Mouse (Mus musculus) heart, embryonic 15.5 days (tissue): ENCODE measurements around the gene Gm20683. TPM values are rescaled to one million over a fixed set of nuclear protein-coding genes. Genes with fewer than 3 reads are reported as not detected.
"Not testable (repeated sequence)": the region's sequence is repeated elsewhere in the genome, so short reads cannot be mapped to it uniquely, and the experiment has no call there.

Source experiments
- ATAC-seq: fragments of 200-750 bp; cut with Nextera tagmentation; replicated peaks from 2 replicates; pipeline ENCODE4 v1.8.0; 2017; ENCODE audit warnings: low read depth, moderate TSS enrichment; ENCODE audit not compliant: insufficient number of reproducible peaks, insufficient read depth, low FRiP score
- H3K27ac ChIP-seq: fragments of 300-500 bp; sonication (generic); 2 replicates; pipeline ENCODE4 v1.5.1; 2015; ENCODE audit warnings: mild to moderate bottlenecking, inconsistent platforms
- H3K27me3 ChIP-seq: fragments of 300-500 bp; sonication (generic); 2 replicates; pipeline ENCODE4 v1.6.1; 2015; ENCODE audit warnings: inconsistent platforms
- H3K36me3 ChIP-seq: fragments of 300-500 bp; sonication (generic); 2 replicates; pipeline ENCODE4 v1.6.1; 2015; ENCODE audit warnings: mild to moderate bottlenecking, inconsistent platforms
- H3K4me1 ChIP-seq: fragments of 300-500 bp; sonication (generic); replicated peaks from 2 replicates; pipeline ENCODE4 v1.6.1; 2015; ENCODE audit warnings: inconsistent platforms
- H3K4me2 ChIP-seq: fragments of 300-500 bp; sonication (generic); 2 replicates; pipeline ENCODE4 v1.6.1; 2015; ENCODE audit warnings: inconsistent platforms, mild to moderate bottlenecking, moderate library complexity
- H3K4me3 ChIP-seq: fragments of 300-500 bp; sonication (generic); 2 replicates; pipeline ENCODE4 v1.5.1; 2015; ENCODE audit warnings: mild to moderate bottlenecking, inconsistent platforms
- H3K9ac ChIP-seq: fragments of 300-500 bp; sonication (generic); 2 replicates; pipeline ENCODE4 v1.6.1; 2015; ENCODE audit warnings: mild to moderate bottlenecking, inconsistent platforms
- H3K9me3 ChIP-seq: fragments of 300-500 bp; sonication (generic); replicated peaks from 2 replicates; pipeline ENCODE4 v1.6.1; 2016; ENCODE audit warnings: inconsistent platforms
- whole genome bisulfite sequencing: fragments of 180-500 bp; shearing (Covaris S2); methylation state at CpG from one replicate; pipeline ENCODE4 v1.1.7; 2015; ENCODE audit warnings: mixed read lengths; 5-methylcytosine and 5-hydroxymethylcytosine counted together
- polyA plus RNA-seq: library from polyadenylated mRNA; unstranded; fragments of >200 nt; fragmentation: Nextera tagmentation; extraction: Ambion mirVana; gene quantifications from 2 replicates; pipeline ENCODE4 v1.2.1, GENCODE M21; 2015

The Gm20683 gene
- polyA plus RNA-seq, 1 experiment from 2014 or later, result 1.7 TPM

GRCm38 (mm10) chr17:25823452-25823851, 18.1 kb downstream of the Gm20683 start, which contains the start of gene Wdr24:
Wdr24 (plus strand) TSS chr17:25823627.
- H3K9ac ChIP-seq, result peak within 1 kb of the TSS; percentile 63
- H3K27ac ChIP-seq, result peak within 1 kb of the TSS; percentile 8; the same call in 1 of the 2 replicates
- peaks cover 24% of the 10 kb centered on the region for H3K4me1 ChIP-seq
- no peaks in the 10 kb centered on the region for H3K9me3 ChIP-seq
- H3K4me2 ChIP-seq, result peak within 1 kb of the TSS; percentile 87
- peak within 1 kb of the TSS; percentile 61 for H3K4me3 ChIP-seq
- ATAC-seq, result peak; percentile 58; the same call in 1 of the 2 replicates
- under 1% methylated on average over 18 of the region's 18 CpGs for WGBS
- H3K36me3 ChIP-seq, result peaks cover 5% of the 10 kb centered on the region; the same call in 1 of the 2 replicates
- peaks cover 41% of the 10 kb centered on the region for H3K27me3 ChIP-seq

DNA sequence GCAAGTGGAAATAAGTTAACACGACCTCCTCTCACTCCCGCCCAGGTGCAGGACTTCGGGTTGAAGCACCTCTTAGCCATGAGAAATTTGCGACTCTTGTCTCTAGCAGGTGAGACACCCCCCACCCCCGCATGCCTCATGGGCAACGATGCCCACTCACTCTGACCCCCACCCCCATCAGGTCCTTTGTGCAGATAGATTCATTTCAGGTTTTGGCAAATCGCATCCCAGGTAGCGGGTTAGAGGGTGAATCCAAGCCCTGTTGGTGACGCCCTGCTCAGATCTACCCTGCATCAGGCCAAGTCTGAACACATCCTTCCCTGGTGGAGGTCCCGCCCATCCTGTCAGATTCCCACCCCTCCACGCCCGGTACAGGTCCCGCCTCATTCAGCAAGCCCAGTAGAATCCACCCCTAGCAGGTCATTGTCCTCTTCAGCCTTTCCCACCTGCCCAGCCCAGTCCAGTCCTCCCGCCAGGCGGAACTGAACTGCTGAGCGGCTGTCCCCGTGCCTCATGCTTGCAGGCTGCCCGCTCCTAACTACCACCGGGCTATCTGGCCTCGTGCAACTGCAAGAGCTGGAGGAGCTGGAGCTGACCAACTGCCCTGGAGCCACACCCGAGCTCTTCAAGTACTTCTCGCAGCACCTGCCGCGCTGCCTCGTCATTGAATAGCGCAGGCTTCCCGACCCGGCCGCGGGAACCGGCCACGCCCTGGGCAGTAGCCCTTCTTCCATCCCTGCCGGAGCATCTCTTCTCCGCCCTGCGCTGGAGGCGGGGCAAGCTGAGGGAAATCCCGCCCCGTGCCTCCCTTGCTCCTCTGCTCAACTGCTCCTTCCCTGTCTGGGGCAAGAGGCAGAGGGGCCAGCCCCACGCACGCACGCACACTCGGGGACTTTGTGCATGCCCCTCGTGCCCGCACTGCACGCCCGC, 22.4 kb downstream of the Gm20683 start:
- peaks cover 81% of the 10 kb centered on the region for H3K27me3 ChIP-seq

DNA sequence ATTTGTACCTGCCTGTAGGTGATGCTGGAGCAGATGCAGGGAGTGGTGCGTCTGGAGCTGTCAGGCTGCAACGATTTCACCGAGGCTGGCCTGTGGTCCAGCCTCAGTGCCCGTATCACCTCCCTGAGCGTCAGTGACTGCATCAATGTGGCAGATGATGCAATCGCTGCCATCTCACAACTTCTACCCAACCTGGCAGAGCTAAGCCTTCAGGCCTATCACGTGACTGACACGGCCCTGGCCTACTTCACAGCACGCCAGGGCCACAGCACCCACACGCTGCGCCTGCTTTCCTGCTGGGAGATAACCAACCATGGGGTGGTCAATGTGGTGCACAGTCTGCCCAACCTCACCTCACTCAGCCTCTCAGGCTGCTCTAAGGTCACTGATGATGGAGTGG, 23.9 kb downstream of the Gm20683 start:
- Histone ChIP-seq H3K36me3 (no peaks in the 10 kb centered on the region), H3K9ac (no peak overlapping the region), H3K4me2 (no peak overlapping the region), H3K4me1 (peaks cover 4% of the 10 kb centered on the region), H3K4me3 (no peak overlapping the region), H3K27ac (no peak overlapping the region), H3K9me3 (no peaks in the 10 kb centered on the region), H3K27me3 (peaks cover 92% of the 10 kb centered on the region)
- 73% methylated on average over 11 of the region's 11 CpGs for WGBS
- no peak for ATAC-seq

More for the DNA sequence above, 22.4 kb downstream of the Gm20683 start:
- no peak for ATAC-seq
- H3K4me1 ChIP-seq, result peaks cover 5% of the 10 kb centered on the region
- no peaks in the 10 kb centered on the region for H3K36me3 ChIP-seq
- peak overlapping the region; percentile 4; the same call in 1 of the 2 replicates for H3K4me3 ChIP-seq
- H3K27ac ChIP-seq, result no peak overlapping the region
- 8% methylated on average over 46 of the region's 46 CpGs for WGBS
- H3K9ac ChIP-seq, result no peak overlapping the region
- H3K9me3 ChIP-seq, result no peaks in the 10 kb centered on the region
- H3K4me2 ChIP-seq, result peak overlapping the region; percentile 5

DNA sequence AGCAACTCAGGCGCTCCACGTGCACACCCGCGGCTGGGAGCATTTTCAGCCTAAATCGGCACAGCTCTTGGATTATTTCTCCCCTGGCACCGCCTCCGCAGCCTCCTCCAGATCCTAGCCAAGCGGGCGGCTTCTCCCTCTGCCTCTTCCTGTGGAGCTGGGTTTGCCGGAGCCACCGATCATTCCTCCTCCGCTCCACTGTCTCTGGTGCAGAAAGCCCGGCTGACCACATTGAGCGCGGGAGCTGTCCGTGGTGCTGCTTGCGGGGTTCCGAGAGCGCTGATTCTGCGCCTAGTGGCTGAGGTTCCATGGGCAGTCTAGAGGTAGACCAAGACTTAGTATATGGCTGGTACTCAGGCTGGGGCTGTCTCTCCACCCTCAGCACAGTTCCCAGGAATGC, 28.1 kb downstream of the Gm20683 start:
- Histone ChIP-seq H3K4me3 (no peak overlapping the region), H3K27me3 (peaks cover 93% of the 10 kb centered on the region), H3K27ac (no peak overlapping the region), H3K9me3 (no peaks in the 10 kb centered on the region), H3K4me1 (peaks cover 17% of the 10 kb centered on the region), H3K4me2 (no peak overlapping the region), H3K36me3 (no peaks in the 10 kb centered on the region), H3K9ac (no peak overlapping the region)
- ATAC-seq, result 0 out of 2 replicates have a peak, but pooled peaks have one; percentile 30
- 2% methylated on average over 20 of the region's 20 CpGs for WGBS

DNA sequence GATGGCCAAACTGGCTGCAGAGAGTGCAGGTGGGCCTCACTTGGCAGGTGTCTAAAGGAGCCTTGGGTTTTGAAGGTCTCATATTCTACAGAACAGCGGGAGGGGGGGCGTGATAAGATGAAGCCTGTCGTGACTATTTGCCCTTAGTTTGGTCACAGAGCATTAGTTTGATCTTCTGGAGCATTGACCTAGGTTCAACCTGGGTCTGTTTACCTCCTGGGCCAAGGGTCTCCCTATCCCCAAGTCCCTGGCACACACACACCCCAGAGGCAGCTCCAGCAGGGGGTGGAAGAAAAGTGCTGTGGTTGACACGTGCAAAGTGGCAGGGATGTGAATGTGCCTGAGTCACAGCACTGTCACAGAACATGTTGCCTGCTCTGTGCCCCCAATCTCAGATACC, 30.7 kb downstream of the Gm20683 start:
- 76% methylated on average over 4 of the region's 4 CpGs for WGBS
- Histone ChIP-seq H3K36me3 (no peaks in the 10 kb centered on the region), H3K27me3 (peaks cover 74% of the 10 kb centered on the region), H3K4me2 (no peak overlapping the region), H3K27ac (no peak overlapping the region), H3K4me3 (no peak overlapping the region), H3K4me1 (peaks cover 22% of the 10 kb centered on the region), H3K9me3 (no peaks in the 10 kb centered on the region), H3K9ac (no peak overlapping the region)
- ATAC-seq, result no peak

- H3K9ac ChIP-seq, result peak overlapping the region; percentile 40
- WGBS, result 9% methylated on average over 24 of the region's 25 CpGs
- ATAC-seq, result no peak
- no peaks in the 10 kb centered on the region for H3K36me3 ChIP-seq
- peaks cover 67% of the 10 kb centered on the region for H3K27me3 ChIP-seq
- H3K27ac ChIP-seq, result no peak overlapping the region
- H3K4me1 ChIP-seq, result peaks cover 22% of the 10 kb centered on the region
- H3K9me3 ChIP-seq, result no peaks in the 10 kb centered on the region
- H3K4me3 ChIP-seq, result peak overlapping the region; percentile 62
- peak overlapping the region; percentile 96 for H3K4me2 ChIP-seq
These were observed 31.8 kb downstream of the Gm20683 start for GRCm38 (mm10) chr17:25809606-25810340.

GRCm38 (mm10) chr17:25808789-25809605, 32.6 kb downstream of the Gm20683 start, which contains the start of gene Fbxl16:
Fbxl16 (plus strand) TSS chr17:25809085.
- Histone ChIP-seq H3K9ac (peak within 1 kb of the TSS; percentile 40), H3K4me3 (peak within 1 kb of the TSS; percentile 62), H3K4me2 (peak within 1 kb of the TSS; percentile 96), H3K27me3 (peaks cover 64% of the 10 kb centered on the region), H3K27ac (no peak within 1 kb of the TSS), H3K4me1 (peaks cover 22% of the 10 kb centered on the region), H3K9me3 (no peaks in the 10 kb centered on the region), H3K36me3 (no peaks in the 10 kb centered on the region)
- WGBS, result under 1% methylated on average over 90 of the region's 100 CpGs
- peak; percentile 77 for ATAC-seq

DNA sequence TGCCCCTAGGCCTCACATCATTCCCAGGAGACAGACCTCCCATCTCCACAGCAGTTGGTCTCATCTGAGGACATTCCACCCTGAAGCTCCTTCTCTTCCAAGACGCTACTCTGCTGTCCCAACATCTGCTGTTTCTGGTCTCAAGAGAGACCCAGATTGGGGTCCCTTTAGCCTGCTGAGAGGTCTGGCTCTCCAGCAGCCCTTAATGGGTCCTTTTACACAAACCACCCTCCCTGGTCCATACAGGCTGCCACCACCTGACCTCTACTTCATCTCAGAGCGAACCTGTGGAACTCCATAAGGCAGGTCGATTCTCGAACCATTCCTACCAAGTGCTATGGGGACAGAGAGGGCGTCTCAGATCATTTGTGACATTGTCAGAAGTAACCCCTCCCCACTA, 33.5 kb downstream of the Gm20683 start:
- no peak for ATAC-seq
- H3K9me3 ChIP-seq, result no peaks in the 10 kb centered on the region
- 0 out of 2 replicates have a peak overlapping the region, but pooled peaks have one; percentile 40 for H3K9ac ChIP-seq
- peaks cover 56% of the 10 kb centered on the region for H3K27me3 ChIP-seq
- 42% methylated on average over 5 of the region's 5 CpGs for WGBS
- H3K4me3 ChIP-seq, result peak overlapping the region; percentile 62
- H3K36me3 ChIP-seq, result no peaks in the 10 kb centered on the region
- peak overlapping the region; percentile 96 for H3K4me2 ChIP-seq
- H3K4me1 ChIP-seq, result peaks cover 21% of the 10 kb centered on the region
- H3K27ac ChIP-seq, result no peak overlapping the region

DNA sequence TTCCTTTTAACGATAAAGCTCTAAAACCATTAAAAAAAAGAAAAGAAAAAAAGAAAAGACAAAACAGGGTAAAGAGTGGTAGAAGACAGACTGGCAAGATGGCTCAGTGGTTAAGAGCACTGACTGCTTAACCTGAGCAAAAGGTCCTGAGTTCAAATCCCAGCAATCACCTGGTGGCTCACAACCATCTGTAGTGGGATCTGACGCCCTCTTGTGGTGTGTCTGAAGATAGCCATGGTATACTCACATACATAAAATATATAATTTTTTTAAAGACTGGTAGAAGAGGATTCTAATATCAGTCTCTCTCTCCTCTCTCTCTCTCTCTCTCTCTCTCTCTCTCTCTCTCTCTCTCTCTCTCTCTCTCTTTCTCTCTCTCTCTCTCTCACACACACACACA, 34.1 kb downstream of the Gm20683 start:
- not testable (repeated sequence) for H3K9ac ChIP-seq, H3K27ac ChIP-seq, ATAC-seq, H3K4me2 ChIP-seq, H3K36me3 ChIP-seq, H3K9me3 ChIP-seq, H3K4me3 ChIP-seq
- 45% methylated on average over 2 of the region's 2 CpGs for whole genome bisulfite sequencing
- Histone ChIP-seq H3K27me3 (peaks cover 54% of the 10 kb centered on the region), H3K4me1 (peaks cover 27% of the 10 kb centered on the region)

GRCm38 (mm10) chr17:25806507-25806906, 35.1 kb downstream of the Gm20683 start:
- no peak overlapping the region for H3K27ac ChIP-seq
- no peaks in the 10 kb centered on the region for H3K9me3 ChIP-seq
- ATAC-seq, result no peak
- H3K4me3 ChIP-seq, result no peak overlapping the region
- no peak overlapping the region for H3K9ac ChIP-seq
- no peaks in the 10 kb centered on the region for H3K36me3 ChIP-seq
- 86% methylated on average over 4 of the region's 4 CpGs for WGBS
- H3K4me1 ChIP-seq, result peaks cover 27% of the 10 kb centered on the region
- H3K27me3 ChIP-seq, result peaks cover 49% of the 10 kb centered on the region
- no peak overlapping the region for H3K4me2 ChIP-seq
